Mouse (Mus musculus): ENCODE measurements around the gene Gm21964. TPM values are rescaled to one million over a fixed set of nuclear protein-coding genes. Genes with fewer than 3 reads are reported as not detected.

Gm21964 gene
- polyA plus RNA-seq, 1 experiment from 2014 or later = not detected

DNA sequence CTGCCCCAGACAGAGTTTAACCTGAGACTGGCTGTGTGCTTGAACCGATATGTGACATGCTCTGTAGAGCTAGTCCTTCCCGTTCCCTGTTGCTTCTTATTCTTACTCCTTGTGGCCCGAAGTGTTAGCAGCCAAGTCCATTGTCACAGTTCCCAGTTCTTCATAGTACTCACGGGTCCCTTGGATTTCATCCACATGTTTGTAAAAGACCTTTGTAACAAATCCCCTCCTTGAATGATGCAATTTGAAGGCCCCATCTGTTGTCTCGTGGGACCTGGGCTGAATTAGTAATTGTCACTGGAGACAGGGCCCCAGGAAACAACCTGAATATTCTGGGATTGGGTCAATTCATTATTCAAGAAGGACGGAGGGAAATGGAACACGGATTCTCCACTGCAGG, 34.5 kb downstream of the Gm21964 start:
- Histone ChIP-seq H3K27ac (ENCODE audit: low read depth, low read length) (no peak overlapping the region), H3K4me1 (ENCODE audit: control insufficient read depth, insufficient read depth, low read length) (no peaks in the 10 kb centered on the region), H3K27me3 (ENCODE audit: control insufficient read depth, insufficient read depth, low read length) (no peaks in the 10 kb centered on the region), H3K9ac (ENCODE audit: low read depth, low read length) (no peak overlapping the region), H3K9me3 (ENCODE audit: control insufficient read depth, low read length) (no peaks in the 10 kb centered on the region), H3K4me2 (replicated peaks; ENCODE audit: low read depth, low read length) (no peak overlapping the region), H3K4me3 (ENCODE audit: low read length) (no peak overlapping the region), H3K36me3 (ENCODE audit: control insufficient read depth, insufficient read depth, low read length) (no peaks in the 10 kb centered on the region)
- no peak for ATAC-seq (ENCODE audit: low FRiP score, low TSS enrichment)
- WGBS = 84% methylated on average over 7 of the region's 7 CpGs

DNA sequence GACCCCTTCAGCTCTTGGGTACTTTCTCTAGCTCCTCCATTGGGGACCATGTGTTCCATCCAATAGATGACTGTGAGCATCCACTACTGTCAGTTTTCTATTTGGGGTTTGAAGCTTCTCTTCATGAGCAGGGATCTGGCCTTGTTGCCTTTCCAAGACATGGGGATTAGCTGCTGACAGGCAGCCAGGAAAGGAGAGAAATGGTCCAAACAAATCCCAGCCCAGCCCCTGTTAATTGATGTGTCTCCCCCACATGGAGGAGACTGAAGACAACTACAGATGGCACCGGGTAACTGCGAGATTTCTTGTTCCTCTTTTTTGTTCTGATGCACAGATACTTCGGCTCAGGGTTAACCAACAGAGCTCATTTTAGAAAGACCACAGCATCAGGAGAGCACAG, 39.1 kb downstream of the Gm21964 start:
- WGBS = 77% methylated on average over 3 of the region's 3 CpGs
- H3K4me2 ChIP-seq (replicated peaks; ENCODE audit: low read depth, low read length) = no peak overlapping the region
- H3K9ac ChIP-seq (ENCODE audit: low read depth, low read length) = no peak overlapping the region
- H3K27ac ChIP-seq (ENCODE audit: low read depth, low read length) = no peak overlapping the region
- no peak overlapping the region for H3K4me3 ChIP-seq (ENCODE audit: low read length)
- no peaks in the 10 kb centered on the region for H3K9me3 ChIP-seq (ENCODE audit: control insufficient read depth, low read length)
- no peaks in the 10 kb centered on the region for H3K36me3 ChIP-seq (ENCODE audit: control insufficient read depth, insufficient read depth, low read length)
- ATAC-seq (ENCODE audit: low FRiP score, low TSS enrichment) = no peak
- H3K27me3 ChIP-seq (ENCODE audit: control insufficient read depth, insufficient read depth, low read length) = no peaks in the 10 kb centered on the region
- no peaks in the 10 kb centered on the region for H3K4me1 ChIP-seq (ENCODE audit: control insufficient read depth, insufficient read depth, low read length)

DNA sequence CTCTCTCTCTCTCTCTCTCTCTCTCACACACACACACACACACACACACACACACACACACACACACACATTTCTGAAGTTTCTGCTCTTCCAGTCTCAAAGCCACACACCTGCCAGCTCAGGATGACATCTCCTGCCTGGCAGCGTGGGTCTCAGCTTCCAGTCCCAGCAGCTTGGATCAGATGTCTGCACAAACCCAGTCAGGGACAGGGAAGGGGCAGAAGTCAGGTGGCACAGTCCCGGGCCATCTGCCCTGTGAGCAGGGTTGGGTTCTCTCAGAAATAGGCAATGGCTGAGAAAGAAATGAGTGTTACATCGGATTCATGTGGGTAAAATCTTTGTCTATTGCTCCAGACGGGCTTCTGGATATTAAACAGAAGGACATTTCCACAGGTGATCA, 39.8 kb downstream of the Gm21964 start:
- WGBS = 51% methylated on average over 4 of the region's 4 CpGs
- H3K4me1 ChIP-seq (ENCODE audit: control insufficient read depth, insufficient read depth, low read length) = no peaks in the 10 kb centered on the region
- H3K4me2 ChIP-seq (replicated peaks; ENCODE audit: low read depth, low read length) = no peak overlapping the region
- H3K27me3 ChIP-seq (ENCODE audit: control insufficient read depth, insufficient read depth, low read length) = no peaks in the 10 kb centered on the region
- H3K9ac ChIP-seq (ENCODE audit: low read depth, low read length) = no peak overlapping the region
- no peak for ATAC-seq (ENCODE audit: low FRiP score, low TSS enrichment)
- H3K36me3 ChIP-seq (ENCODE audit: control insufficient read depth, insufficient read depth, low read length) = no peaks in the 10 kb centered on the region
- no peak overlapping the region for H3K27ac ChIP-seq (ENCODE audit: low read depth, low read length)
- H3K4me3 ChIP-seq (ENCODE audit: low read length) = no peak overlapping the region
- H3K9me3 ChIP-seq (ENCODE audit: control insufficient read depth, low read length) = no peaks in the 10 kb centered on the region

GRCm38 (mm10) chr8:110145538-110145937, 44.5 kb downstream of the Gm21964 start:
- 0 out of 2 replicates have a peak, but pooled peaks have one; percentile 60 for ATAC-seq (ENCODE audit: low FRiP score, low TSS enrichment)
- WGBS = 0% methylated on average over 4 of the region's 4 CpGs

DNA sequence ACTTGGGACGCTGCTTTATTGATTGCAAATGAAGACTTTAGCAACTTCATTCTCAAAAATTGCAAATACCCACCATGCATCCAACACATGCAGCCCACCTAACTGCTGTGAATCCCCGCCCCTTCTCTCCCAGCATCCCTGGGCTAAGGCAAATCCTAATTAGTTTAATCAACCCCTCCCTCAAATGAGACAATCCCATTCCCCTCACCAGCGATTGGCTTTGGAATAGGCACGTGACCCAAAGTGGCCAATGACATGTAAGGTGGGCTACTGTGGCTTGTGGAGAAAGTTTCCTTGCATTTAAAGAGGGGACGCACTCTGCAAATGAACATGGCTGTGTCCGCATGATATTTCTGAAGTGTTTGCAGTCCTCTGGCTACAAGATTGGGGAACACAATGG, 51.9 kb downstream of the Gm21964 start:
- H3K4me1 ChIP-seq (ENCODE audit: control insufficient read depth, insufficient read depth, low read length) = no peaks in the 10 kb centered on the region
- WGBS = 71% methylated on average over 6 of the region's 6 CpGs
- H3K9ac ChIP-seq (ENCODE audit: low read depth, low read length) = no peak overlapping the region
- H3K27ac ChIP-seq (ENCODE audit: low read depth, low read length) = no peak overlapping the region
- no peaks in the 10 kb centered on the region for H3K9me3 ChIP-seq (ENCODE audit: control insufficient read depth, low read length)
- no peaks in the 10 kb centered on the region for H3K36me3 ChIP-seq (ENCODE audit: control insufficient read depth, insufficient read depth, low read length)
- H3K4me3 ChIP-seq (ENCODE audit: low read length) = no peak overlapping the region
- ATAC-seq (ENCODE audit: low FRiP score, low TSS enrichment) = no peak
- H3K4me2 ChIP-seq (replicated peaks; ENCODE audit: low read depth, low read length) = no peak overlapping the region
- H3K27me3 ChIP-seq (ENCODE audit: control insufficient read depth, insufficient read depth, low read length) = no peaks in the 10 kb centered on the region

More at GRCm38 (mm10) chr8:110145538-110145937, 44.5 kb downstream of the Gm21964 start:
- Histone ChIP-seq H3K27me3 (ENCODE audit: control insufficient read depth, insufficient read depth, low read length) (no peaks in the 10 kb centered on the region), H3K9ac (ENCODE audit: low read depth, low read length) (no peak overlapping the region), H3K36me3 (ENCODE audit: control insufficient read depth, insufficient read depth, low read length) (no peaks in the 10 kb centered on the region), H3K27ac (ENCODE audit: low read depth, low read length) (no peak overlapping the region), H3K4me3 (ENCODE audit: low read length) (no peak overlapping the region), H3K4me1 (ENCODE audit: control insufficient read depth, insufficient read depth, low read length) (no peaks in the 10 kb centered on the region), H3K4me2 (replicated peaks; ENCODE audit: low read depth, low read length) (no peak overlapping the region), H3K9me3 (ENCODE audit: control insufficient read depth, low read length) (no peaks in the 10 kb centered on the region)

Other genes with a start within 250 kb of the Gm21964 start
- 4.3 and 5.6 TPM in 2 replicates for gene Phlpp2, start 232.7 kb upstream of the Gm21964 start, polyA plus RNA-seq (2014; fragmentation: Nextera tagmentation; extraction: Ambion mirVana)
- gene Marveld3, start 139.0 kb upstream of the Gm21964 start, polyA plus RNA-seq (2014; fragmentation: Nextera tagmentation; extraction: Ambion mirVana) = 2.1 and 4.0 TPM in 2 replicates
- gene Tat, start 110.8 kb upstream of the Gm21964 start, polyA plus RNA-seq (2014; fragmentation: Nextera tagmentation; extraction: Ambion mirVana) = not detected in 2 replicates
- gene Chst4, start 61.5 kb upstream of the Gm21964 start, polyA plus RNA-seq (2014; fragmentation: Nextera tagmentation; extraction: Ambion mirVana) = not detected in 2 replicates
- 6.9 and 7.6 TPM in 2 replicates for gene Zfp612, start 21.5 kb upstream of the Gm21964 start, polyA plus RNA-seq (2014; fragmentation: Nextera tagmentation; extraction: Ambion mirVana)
- not detected in 2 replicates for gene Gm17720, start 1.5 kb downstream of the Gm21964 start, polyA plus RNA-seq (2014; fragmentation: Nextera tagmentation; extraction: Ambion mirVana)
- gene Calb2, start 67.0 kb downstream of the Gm21964 start, polyA plus RNA-seq (2014; fragmentation: Nextera tagmentation; extraction: Ambion mirVana) = 0.13 TPM in 1 of 2 replicates, not detected in the other
- gene Cmtr2, start 114.5 kb downstream of the Gm21964 start, polyA plus RNA-seq (2014; fragmentation: Nextera tagmentation; extraction: Ambion mirVana) = 6.2 and 11.1 TPM in 2 replicates
- gene Hydin, start 165.8 kb downstream of the Gm21964 start, polyA plus RNA-seq (2014; fragmentation: Nextera tagmentation; extraction: Ambion mirVana) = 0.16 TPM in 1 of 2 replicates, not detected in the other